Mouse (Mus musculus): ENCODE data around the gene Pard6b. TPM values are rescaled to one million over a fixed set of nuclear protein-coding genes. Genes with fewer than 3 reads are reported as not detected.

Pard6b gene
- total and polyA plus RNA-seq, 3 experiments, result 1.2 to 2.8 (median 1.3) TPM

- in situ Hi-C loops (cut with MboI; ENCODE audit: low pct_ligation_motif_present, low pct_unique_long_range_greater_than_20kb, low sequenced_read_pairs), result no loop called here
- Histone ChIP-seq H3K27ac (ENCODE audit: insufficient read depth, low read depth) (no peak overlapping the region), H3K4me3 (replicated peaks in 1 of 3; ENCODE audit: low read depth in 2 of 3, low read length in 2 of 3, poor library complexity in 1 of 3) (no peak overlapping the region), H3K36me3 (replicated peaks in 1 of 2; ENCODE audit: control insufficient read depth in 1 of 2, insufficient read depth in 1 of 2, low read length in 1 of 2) (peaks cover 0 to 6% of the 10 kb centered on the region in 2 experiments), H3K4me1 (ENCODE audit: control insufficient read depth in 1 of 2, insufficient read depth in 2 of 2) (peaks cover 0 to 5% of the 10 kb centered on the region in 2 experiments; a peak in 1 of 4 replicates), H3K79me2 (replicated peaks; ENCODE audit: control insufficient read depth, extremely low read depth, insufficient read depth, poor library complexity, severe bottlenecking) (no peaks in the 10 kb centered on the region), H3K4me2 (ENCODE audit: insufficient read depth, low read depth, poor library complexity, severe bottlenecking) (no peak overlapping the region), H3K27me3 (replicated peaks) (no peaks in the 10 kb centered on the region), H3K9me3 (replicated peaks; ENCODE audit: low read length) (no peaks in the 10 kb centered on the region), H3K9ac (ENCODE audit: insufficient read depth, low read depth) (no peak overlapping the region)
- dilution Hi-C loops (cut with MboI; ENCODE audit: extremely low pct_ligation_motif_present, extremely low pct_unique_long_range_greater_than_20kb, low sequenced_read_pairs), result no loop called here
- DNase-seq (ENCODE audit: extremely low read depth), result no peak
- TF ChIP-seq CHD1 (IDR thresholded peaks at IDR 0.05; ENCODE audit: low read depth, low read length) (no peak), ETS1 (conservative IDR thresholded peaks at IDR 0.05; ENCODE audit: low read depth, low read length) (no peak), POLR2A (IDR thresholded peaks at IDR 0.05; ENCODE audit: low read depth, low read length) (no peak), PAX5 (IDR thresholded peaks at IDR 0.05; ENCODE audit: low read length) (no peak), UBTF (IDR thresholded peaks at IDR 0.05; ENCODE audit: low read depth, low read length) (no peak), ZKSCAN1 (IDR thresholded peaks at IDR 0.05; ENCODE audit: borderline replicate concordance, low read depth, low read length) (no peak), MAFK (IDR thresholded peaks at IDR 0.05; ENCODE audit: insufficient replicate concordance, low read length) (no peak), BHLHE40 (IDR thresholded peaks at IDR 0.05; ENCODE audit: low read depth, low read length) (no peak), GABPA (IDR thresholded peaks at IDR 0.05; ENCODE audit: insufficient replicate concordance, low read depth, low read length) (no peak), SMC3 (IDR thresholded peaks at IDR 0.05; ENCODE audit: low read depth, low read length) (no peak), TBP (conservative IDR thresholded peaks at IDR 0.05; ENCODE audit: low read depth, low read length) (no peak), NRF1 (IDR thresholded peaks at IDR 0.05; ENCODE audit: low read depth, low read length) (no peak), MAZ (IDR thresholded peaks at IDR 0.05; ENCODE audit: low read depth, low read length) (no peak), MXI1 (IDR thresholded peaks at IDR 0.05; ENCODE audit: low read depth, low read length) (no peak), EP300 (IDR thresholded peaks at IDR 0.05; ENCODE audit: low read length) (no peak), USF1 (IDR thresholded peaks at IDR 0.05; ENCODE audit: low read depth, low read length) (no peak), POLR2AphosphoS2 (IDR thresholded peaks at IDR 0.05; ENCODE audit: low read depth, low read length) (no peak), RCOR1 (conservative IDR thresholded peaks at IDR 0.05; ENCODE audit: low read depth, low read length) (no peak), NELFE (IDR thresholded peaks at IDR 0.05; ENCODE audit: low read depth, low read length) (no peak), USF2 (conservative IDR thresholded peaks at IDR 0.05; ENCODE audit: low read depth, low read length) (no peak)
Observed at GRCm38 (mm10) chr2:168145437-168145836, 64.6 kb downstream of the Pard6b start.

- H3K4me3 ChIP-seq (replicated peaks in 1 of 3; ENCODE audit: low read depth in 2 of 3, low read length in 2 of 3, poor library complexity in 1 of 3), result no peak overlapping the region
- no peak for TF ChIP-seq MAFK (IDR thresholded peaks at IDR 0.05; ENCODE audit: insufficient replicate concordance, low read length)
- no peak for TF ChIP-seq EP300 (IDR thresholded peaks at IDR 0.05; ENCODE audit: low read length)
- TF ChIP-seq NELFE (IDR thresholded peaks at IDR 0.05; ENCODE audit: low read depth, low read length), result no peak
- TF ChIP-seq TCF12 (IDR thresholded peaks at IDR 0.05; ENCODE audit: low read depth, low read length), result no peak
- H3K9ac ChIP-seq (ENCODE audit: insufficient read depth, low read depth), result no peak overlapping the region
- no peaks in the 10 kb centered on the region for H3K79me2 ChIP-seq (replicated peaks; ENCODE audit: control insufficient read depth, extremely low read depth, insufficient read depth, poor library complexity, severe bottlenecking)
- no peak for DNase-seq (ENCODE audit: extremely low read depth)
- H3K36me3 ChIP-seq (replicated peaks in 1 of 2; ENCODE audit: control insufficient read depth in 1 of 2, insufficient read depth in 1 of 2, low read length in 1 of 2), result peaks cover 0 to 16% of the 10 kb centered on the region in 2 experiments
- peaks cover 0 to 12% of the 10 kb centered on the region in 2 experiments; a peak in 2 of 4 replicates for H3K4me1 ChIP-seq (ENCODE audit: control insufficient read depth in 1 of 2, insufficient read depth in 2 of 2)
- H3K9me3 ChIP-seq (replicated peaks; ENCODE audit: low read length), result no peaks in the 10 kb centered on the region
- H3K27ac ChIP-seq (ENCODE audit: insufficient read depth, low read depth), result no peak overlapping the region
- no peaks in the 10 kb centered on the region for H3K27me3 ChIP-seq (replicated peaks)
- dilution Hi-C loops (cut with MboI; ENCODE audit: extremely low pct_ligation_motif_present, extremely low pct_unique_long_range_greater_than_20kb, low sequenced_read_pairs), result no loop called here
- no peak overlapping the region for H3K4me2 ChIP-seq (ENCODE audit: insufficient read depth, low read depth, poor library complexity, severe bottlenecking)
- in situ Hi-C loops (cut with MboI; ENCODE audit: low pct_ligation_motif_present, low pct_unique_long_range_greater_than_20kb, low sequenced_read_pairs), result no loop called here
Observed at GRCm38 (mm10) chr2:168147722-168148432, 67.1 kb downstream of the Pard6b start.

All from CH12.LX (cell line).